Mouse (Mus musculus) v-Abl transformed pro-B cells (cell line): ENCODE measurements at regions not wholly inside any gene's neighbourhood (a gene's known extent, or its start where the extent isn't known, plus 50 kb on each side); places are given as distances from the start of the nearest gene placed in this dataset.

Source experiments
- in situ Hi-C, 2 experiments: fragments of 400-800 bp; cut with MboI; formaldehyde crosslinking; loops; one replicate each; pipeline ENCODE4 v1.15.1; 2025; ENCODE audit not compliant: unreplicated experiment in 2 of 2

DNA sequence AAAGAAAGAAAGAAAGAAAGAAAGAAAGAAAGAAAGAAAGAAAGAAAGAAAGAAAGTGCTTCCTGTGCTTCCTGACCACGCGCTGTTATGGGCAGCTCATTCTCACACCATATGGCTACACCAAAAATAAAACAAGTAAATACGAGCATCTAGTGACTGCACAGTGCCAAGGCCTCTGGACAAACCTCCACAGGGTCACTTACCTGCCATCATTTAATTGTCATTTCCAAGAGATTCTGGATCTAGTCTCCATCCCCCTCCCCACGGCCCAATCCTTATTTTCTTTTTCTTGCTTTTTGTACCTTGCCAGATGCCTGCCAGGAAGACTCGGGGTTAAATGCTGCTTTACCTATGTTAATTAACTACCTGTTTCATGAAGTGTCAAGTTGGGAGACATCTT is 159.8 kb upstream of the 4933402D24Rik start:
- in situ Hi-C loops: no loop called here

DNA sequence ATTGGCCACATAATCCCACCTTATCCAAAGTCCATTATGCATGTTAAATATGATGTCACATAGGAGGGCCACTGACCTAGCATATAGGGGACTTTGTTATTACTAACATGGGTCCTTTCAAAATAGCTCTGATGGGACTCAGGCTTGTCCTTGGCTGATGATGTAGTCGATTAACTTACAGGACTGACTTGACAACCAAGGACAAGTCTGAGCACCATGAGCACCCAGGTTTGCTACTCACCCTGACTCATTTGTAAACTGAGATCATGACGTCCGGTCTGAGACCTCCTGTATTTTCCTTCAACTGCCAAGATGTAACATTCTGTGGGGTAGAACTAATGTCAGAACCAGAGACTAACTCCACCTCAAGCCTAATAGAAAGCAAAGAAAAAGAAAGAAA is 159.3 kb upstream of the 4933402D24Rik start:
- in situ Hi-C loops: no loop called here

DNA sequence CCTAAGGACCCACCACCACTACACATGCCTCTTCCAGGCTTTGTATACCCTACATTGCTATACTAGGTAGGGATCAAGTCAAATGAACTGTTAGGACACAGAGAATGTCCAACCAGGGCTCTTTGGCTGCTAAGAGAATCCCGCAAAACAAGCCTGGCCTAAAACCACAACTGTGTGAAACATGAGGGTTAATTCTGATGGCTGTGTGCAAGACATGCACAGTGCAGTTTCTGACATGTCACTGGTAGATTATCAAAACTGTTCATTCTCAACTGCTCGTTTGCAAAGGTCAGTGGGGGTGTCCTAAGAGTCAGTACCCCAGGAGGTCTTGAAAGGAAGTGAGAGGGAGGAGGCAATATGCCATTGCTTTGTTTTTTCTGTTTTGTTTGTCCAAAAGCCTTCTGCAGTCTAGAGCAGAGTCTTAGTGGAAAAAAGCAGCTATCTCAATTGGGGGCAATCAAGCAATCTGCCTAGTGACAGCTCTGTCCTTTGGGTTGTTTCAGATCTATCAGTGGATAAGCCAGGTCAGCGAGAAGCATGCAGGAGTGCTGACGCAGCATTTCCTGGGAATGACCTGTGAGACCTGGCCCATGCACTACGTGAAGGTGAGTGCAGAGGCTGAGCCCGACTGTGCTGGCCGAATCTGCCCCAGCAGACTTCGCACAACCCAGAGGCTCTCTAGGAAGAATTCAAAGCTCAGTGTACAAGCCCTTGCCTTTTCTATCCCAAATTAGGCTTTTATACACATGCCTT is 151.3 kb upstream of the 4933402D24Rik start:
- in situ Hi-C loops: no loop called here

DNA sequence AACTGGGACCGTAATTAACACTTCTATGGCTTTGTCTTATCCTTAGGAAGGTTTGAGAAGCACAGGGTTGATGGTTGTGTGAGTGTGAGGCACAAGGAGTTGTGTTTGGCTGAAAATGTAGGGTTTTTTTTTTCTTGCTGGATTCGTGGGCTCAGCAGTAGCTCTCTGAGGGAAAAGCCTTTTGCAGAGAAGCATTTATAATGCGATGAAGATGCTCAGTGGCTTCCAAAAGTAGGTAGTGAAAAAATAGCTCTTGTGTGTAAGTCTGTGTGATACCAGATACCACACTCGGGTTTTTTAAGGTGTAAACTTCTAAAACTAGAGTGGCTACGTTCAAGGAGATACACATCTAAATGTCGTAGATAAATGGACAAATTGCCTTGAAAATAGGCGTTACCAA is 149.1 kb upstream of the 4933402D24Rik start:
- in situ Hi-C loops: no loop called here

DNA sequence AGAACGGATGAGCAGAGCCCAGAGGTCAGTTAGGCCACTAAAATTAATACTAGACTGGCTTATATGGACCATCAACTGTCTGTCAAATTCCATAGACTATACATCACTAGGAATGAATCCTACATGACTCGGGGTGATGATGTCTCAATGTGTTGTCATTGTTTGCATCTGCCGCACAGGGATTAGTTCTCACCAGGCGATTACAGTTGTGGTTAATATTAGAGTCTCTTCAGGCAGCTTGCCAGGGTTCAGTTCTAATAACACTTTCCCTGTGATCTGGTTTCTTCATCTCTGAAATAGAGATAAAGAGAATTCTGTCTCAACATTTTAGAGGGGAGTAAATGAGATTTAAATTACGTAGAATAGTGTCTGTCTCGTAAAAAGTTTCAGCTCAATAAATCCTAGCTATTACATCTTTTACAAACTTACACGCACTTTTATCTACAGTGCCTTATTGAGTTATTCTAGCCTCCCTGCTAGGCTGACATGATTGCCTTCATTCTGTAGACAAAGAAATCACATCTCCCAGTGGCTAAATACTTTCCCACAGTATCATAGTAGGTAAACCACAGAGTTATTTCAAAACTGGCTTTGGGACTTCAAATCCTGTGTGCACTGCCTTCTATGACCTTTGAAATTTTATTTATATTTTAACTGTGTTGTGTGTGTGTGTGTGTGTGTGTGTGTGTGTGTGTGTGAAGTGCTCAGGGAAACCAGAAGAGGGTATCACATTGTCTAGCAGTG is 148.0 kb upstream of the 4933402D24Rik start:
- in situ Hi-C loops: no loop called here

DNA sequence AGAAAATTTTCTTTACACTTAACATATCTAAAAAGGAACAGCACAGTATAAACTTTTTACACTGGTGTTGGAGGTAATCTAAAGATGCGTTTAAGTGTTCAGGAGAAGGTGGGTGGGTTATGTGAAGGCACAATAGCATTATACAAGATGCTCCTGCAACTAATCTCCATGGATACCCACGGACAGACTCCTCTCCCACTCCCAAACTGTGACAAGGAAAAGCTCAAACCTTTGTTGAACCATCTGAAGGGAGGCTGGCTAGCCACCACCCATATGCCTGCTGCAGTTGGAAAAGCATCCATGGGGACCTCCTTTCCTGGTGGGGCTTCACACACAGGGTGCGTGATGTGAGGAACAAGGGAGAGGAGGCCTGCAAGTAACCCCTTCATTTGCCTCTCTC is 141.7 kb upstream of the 4933402D24Rik start:
- in situ Hi-C loops: no loop called here

DNA sequence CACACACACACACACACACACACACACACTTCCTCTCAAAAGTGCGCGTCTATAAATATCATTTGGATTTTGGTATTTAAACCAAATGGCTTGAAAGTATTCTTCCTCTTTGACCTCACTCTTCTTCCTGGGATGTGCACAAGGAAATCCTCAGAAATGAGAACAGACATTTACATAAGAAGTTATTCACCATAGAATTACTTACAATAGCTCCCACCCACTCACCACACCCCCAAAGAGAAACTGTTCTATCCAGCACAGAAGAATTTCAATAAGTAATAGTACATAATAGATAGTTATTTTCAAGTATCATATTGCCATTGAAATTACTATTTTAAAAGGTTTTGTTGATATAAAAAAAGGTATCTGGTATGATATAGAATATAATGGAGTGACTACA is 140.1 kb upstream of the 4933402D24Rik start:
- in situ Hi-C loops: no loop called here

DNA sequence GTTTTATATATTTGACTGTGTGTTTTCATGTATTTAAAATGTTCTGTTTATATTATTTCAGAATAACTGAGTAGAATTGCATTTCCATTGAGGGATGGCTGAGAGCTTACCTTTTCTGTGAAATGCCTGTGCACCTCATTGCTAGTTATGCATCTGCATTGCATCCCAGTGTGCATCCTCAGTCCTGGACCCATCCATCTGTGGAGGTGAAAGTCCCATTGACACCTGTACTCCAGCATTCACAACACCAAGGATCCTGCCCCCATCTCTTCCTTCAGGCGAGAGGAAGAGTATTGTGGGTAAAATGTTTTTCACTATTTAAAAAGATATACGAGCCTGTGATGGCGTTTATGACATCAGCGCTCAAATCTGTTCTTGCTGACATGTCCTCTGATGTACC is 134.6 kb upstream of the 4933402D24Rik start:
- in situ Hi-C loops: no loop called here

DNA sequence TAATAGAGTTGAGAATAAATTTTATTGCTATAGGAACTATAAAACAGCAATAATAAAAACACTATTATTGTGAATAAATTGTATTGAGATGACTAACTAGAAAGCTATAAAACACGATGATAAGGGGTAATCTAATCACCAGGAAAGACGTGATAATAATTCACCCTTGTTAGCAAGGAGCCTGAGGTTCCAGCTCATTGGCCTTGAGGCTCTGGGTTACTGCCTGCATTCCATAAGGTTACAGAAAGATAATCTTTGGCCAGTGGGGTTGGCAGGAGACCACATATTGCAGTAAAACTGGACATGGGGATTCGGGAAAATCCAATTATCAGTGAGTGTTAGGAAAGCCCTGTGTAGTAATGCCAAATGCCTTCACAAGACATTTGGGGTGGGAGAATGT is 134.1 kb upstream of the 4933402D24Rik start:
- in situ Hi-C loops: no loop called here

DNA sequence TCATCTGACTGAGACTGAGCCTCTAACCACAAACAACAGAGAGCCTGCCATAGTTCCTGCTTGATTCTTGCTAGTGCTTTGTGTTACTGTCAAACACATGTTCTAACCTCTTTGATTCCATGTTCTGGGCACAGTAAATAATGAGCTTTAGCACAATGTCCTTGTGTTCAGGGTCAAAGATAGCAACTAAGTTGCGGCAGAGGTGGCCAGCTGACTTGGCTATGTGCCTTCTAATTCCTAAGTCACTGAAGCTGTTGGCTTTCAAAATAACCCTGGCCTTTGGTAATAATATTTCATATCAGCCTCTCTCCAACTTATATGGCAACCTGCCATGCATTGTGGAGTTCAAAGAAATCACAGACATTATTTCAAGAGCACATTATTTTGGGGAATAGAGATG is 133.3 kb upstream of the 4933402D24Rik start:
- in situ Hi-C loops: no loop called here

DNA sequence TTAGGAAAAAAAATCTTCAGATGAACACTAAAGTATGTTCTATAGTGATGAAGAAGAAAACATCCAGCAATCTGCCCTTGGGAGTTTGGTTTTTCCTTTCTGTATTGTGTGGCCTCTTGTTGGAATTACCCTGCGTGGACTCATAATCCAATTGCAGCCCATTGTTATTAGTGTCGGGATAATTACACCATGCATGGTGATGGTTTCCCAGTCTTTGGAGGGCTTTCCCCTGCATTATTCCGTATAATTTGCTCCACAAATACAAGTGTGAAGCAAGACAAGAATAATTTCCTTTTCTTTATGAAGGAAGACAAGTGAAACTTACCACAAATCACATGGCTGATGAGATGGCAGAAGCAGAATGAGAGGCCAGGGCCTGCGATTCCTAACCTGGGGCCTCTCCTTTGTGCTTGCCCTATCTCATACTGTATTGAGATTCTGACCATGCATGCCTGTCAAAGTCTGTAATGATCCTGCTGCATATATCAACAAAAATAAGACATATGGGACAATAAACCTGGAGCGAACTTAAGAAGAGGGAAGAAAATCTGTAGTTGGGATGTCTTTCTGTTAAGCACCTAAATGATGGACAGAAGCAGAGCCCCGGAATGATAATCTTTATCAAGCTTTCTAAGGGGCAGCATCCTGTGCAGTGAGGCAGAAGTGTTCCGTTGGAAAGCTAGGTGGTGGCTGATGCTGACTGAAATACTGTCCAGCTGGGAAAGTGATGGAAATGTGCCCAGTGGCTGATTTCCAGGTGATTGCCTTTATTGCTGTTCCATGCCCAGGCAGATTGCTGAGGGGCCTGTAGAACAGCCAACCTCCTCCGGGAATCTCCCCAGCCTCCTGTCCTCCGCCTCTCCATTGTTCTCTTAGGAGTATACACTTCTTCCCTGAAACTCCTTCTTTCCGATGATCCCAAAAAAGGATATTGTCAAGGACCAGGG is 130.8 kb upstream of the 4933402D24Rik start:
- in situ Hi-C loops: no loop called here

DNA sequence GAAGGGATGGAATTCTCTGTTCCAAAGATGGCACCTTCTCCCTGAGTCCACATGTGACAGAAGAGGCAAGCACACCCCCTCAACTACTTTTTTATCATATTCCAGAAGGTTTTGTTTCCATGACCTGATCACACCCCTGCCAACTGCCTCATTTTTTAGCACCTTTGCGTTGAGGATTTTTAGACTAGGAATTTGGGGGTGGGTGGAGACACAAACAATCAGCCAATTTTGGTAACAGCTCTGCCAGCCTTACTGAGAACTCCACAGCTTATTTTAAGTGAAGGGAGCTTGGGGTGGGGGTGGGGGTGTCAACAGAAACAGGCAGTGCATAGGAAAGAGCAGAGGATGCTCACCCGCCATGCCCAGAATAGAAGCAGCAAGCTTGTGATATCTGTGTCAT is 129.7 kb upstream of the 4933402D24Rik start:
- in situ Hi-C loops: no loop called here

DNA sequence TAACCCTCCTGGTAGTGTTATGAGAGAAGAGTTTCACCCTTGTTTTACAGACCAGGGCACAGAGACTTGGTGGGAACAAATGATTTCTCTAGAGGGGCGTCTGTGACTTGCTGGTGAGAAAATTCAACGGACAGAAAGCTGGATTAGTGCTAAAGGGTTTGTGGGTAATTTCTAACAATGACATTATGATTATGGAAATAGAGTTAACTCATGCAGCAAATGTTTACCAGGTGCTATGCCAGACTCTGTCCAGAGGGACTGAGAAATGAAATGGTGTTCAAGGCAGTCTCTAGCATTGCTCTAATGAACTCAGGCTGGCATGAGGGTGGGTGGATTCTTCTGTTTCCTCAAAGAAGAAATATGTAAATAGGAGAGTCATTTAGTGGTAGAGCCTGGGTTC is 128.5 kb upstream of the 4933402D24Rik start:
- in situ Hi-C loops: no loop called here

DNA sequence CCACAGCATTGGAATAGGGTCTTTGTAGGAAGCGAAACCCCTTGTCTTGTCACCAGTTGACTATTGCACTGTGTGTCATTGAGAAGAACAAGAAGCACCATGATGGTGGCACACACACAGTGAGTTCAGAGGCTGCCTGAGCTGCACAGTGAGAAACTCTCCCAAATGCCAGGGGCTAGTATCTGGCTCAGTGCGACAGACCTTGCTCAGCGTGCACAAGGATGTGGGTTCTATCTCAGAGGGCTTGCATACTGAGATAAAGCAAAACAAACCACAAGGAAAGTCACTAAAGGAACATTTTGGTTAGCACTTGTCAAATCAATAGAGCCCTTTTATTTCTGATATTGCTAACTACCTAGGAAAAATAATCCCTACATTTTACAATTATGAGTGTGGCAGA is 110.5 kb upstream of the 4933402D24Rik start:
- in situ Hi-C loops: no loop called here

DNA sequence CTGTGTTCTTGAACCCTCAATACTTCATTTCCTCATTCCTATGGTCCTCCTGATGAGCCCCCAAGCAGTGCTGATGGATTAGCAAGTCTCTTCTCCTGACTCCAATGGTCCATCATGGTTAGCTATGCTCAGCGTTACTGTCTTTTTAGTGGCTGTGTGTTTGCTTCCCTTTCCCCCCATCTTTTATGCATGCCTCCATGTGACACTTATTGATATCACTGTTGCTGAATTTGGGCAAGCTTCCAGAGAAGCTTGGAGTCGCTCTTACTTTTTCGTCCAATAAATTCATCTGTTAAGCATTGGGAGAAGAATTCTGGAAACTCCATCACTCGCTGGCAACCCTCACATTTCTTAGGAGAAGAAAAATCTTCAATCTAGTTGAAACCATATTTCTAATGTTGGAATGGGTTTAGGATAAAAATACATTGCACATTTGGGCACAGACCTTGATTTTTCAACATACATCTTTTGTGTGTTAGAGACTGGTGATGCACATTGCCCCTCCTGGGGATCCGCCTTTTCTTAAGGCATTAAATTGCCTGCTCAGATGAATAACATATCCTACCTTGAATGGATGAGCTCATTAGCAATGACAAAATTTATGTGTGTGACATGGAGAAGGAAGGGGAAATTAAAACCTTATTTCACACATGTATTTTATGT is 107.7 kb upstream of the 4933402D24Rik start:
- in situ Hi-C loops: no loop called here

DNA sequence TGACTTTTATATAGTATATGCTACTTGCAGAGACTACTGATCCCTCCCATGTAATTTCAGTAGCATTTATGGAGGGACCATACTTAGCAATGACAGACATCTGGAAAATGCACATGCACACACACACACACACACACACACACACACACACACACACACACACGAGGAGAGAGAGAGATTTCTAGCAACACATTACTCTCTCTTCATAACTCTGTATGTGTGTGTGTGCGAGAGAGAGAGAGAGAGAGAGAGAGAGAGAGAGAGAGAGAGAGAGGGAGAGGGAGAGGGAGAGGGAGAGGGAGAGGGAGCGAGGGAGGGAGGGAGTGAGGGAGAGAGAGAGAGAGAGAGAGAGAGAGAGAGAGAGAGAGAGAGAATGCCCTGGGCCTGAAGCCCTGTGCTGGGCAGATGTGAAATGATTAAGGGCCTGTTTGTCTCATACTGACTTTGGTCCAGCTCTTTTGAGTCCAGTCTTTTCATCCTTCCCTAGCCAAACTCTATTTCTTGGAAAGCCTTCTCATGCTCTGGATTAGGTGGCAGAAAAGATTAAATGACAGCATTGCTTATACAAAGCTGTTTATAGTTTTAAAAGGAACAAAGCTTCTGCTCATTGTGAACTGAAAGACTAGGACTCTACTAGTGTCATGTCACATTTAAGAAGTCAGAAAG is 106.4 kb upstream of the 4933402D24Rik start:
- in situ Hi-C loops: no loop called here

DNA sequence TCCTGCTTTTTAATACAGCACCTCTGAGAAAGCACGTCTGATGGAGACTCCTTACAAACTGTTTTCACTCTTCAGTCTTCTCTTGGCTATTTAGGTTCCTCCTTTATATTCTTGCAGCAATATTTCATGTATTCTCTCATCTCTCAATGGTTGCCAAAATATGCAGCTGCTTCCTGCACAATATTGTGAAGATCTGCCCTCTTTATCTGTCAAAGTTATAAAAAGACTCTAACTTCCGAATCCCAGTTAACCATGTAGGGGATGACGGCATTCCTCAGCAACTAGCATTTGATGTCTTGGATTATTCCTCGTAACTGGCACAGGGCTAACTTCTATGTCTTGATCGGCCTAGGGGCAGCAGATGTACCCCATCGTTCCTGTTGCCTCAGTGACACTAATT is 102.8 kb upstream of the 4933402D24Rik start:
- in situ Hi-C loops: no loop called here

DNA sequence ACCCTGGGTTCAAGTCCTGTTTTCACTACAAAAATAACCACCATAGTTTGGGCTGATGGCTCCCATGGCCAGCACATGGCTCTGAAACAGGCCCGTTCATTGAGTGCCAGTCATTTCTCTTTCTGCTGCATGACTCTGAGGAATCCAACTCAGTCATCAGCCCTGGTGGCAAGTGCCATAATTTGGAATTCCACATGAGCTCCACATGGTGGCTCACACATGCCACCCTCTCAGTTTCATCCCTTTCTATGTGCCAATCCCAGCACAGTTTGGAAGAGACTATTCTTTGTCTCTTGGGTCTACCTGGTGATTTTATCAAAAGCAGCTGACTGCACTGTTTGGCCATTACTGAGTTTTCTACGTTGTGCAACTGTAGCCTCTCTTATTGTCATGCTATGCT is 100.3 kb upstream of the 4933402D24Rik start:
- in situ Hi-C loops: no loop called here

DNA sequence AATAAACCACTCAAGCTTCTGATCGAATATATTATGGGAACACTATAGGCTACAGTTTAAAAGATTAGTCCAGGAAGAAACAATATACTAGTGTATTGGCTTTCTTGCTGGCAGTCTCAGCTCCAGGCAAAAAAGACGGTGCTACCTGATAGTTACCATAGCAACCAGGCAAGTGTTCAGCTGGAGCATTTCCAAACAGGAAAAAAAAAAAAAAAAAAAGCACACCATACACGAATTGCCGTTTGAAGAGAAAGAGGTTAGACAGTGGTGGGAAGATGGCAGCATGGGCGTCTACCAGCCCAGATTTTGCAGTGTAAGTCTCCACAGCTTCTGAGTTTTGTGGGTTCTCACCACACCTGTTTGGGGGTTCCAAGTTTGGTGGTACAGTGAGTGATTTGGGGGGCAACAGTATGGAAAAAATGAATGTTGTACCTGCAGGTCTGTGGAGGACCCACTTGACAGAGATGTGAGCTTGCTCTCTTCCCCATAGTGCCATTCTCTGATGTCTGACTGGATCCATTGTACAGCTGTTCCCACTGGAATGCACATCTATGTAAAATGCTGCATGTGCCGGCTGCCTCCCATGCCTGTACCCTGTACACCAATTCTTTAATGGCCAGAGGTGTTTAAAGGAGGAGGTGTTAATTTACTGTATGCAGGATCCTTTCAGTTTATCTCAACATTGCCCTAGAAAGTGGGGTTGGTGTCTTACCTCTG is 89.0 kb upstream of the 4933402D24Rik start:
- in situ Hi-C loops: no loop called here

DNA sequence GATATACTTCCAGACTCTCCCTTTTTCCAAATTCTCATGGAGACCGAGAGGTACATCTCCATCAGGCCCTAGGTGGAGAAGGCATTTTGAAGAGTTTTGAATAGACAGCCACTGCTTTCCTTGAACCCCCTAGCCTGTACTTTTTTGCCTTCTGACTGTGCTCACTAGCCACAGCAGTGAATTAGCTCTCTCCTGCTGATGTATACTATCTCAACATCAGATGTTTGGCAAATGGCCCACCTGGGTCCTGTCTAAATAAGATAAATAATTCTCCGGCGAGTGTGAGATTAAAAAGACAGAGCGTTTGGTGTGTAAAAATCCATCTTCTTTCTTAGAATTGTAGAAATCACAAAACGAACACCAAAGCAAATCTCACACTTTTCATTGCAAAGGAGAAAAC is 88.4 kb upstream of the 4933402D24Rik start:
- in situ Hi-C loops: no loop called here
